Mouse (Mus musculus) midbrain, embryonic 13.5 days (tissue): ENCODE measurements around the gene Ppfibp1. TPM values are rescaled to one million over a fixed set of nuclear protein-coding genes. Genes with fewer than 3 reads are reported as not detected.
"Not testable (repeated sequence)": the region's sequence is repeated elsewhere in the genome, so short reads cannot be mapped to it uniquely, and the experiment has no call there.

Source experiments
- ATAC-seq: fragments of 200-750 bp; cut with Nextera tagmentation; 2 replicates; pipeline ENCODE4 v1.8.0; 2017; ENCODE audit warnings: mild to moderate bottlenecking, moderate TSS enrichment, moderate library complexity
- H3K27ac ChIP-seq: fragments of 300-500 bp; sonication (generic); 2 replicates; pipeline ENCODE4 v1.5.1; 2015; ENCODE audit warnings: inconsistent platforms, mild to moderate bottlenecking, moderate library complexity
- H3K27me3 ChIP-seq: fragments of 300-500 bp; sonication (generic); 2 replicates; pipeline ENCODE4 v1.6.1; 2015; ENCODE audit warnings: mild to moderate bottlenecking, inconsistent platforms
- H3K36me3 ChIP-seq: fragments of 300-500 bp; sonication (generic); 2 replicates; pipeline ENCODE4 v1.6.1; 2015; ENCODE audit warnings: mild to moderate bottlenecking, inconsistent platforms
- H3K4me1 ChIP-seq: fragments of 300-500 bp; sonication (generic); replicated peaks from 2 replicates; pipeline ENCODE4 v1.6.1; 2015; ENCODE audit warnings: inconsistent platforms
- H3K4me2 ChIP-seq: fragments of 300-500 bp; sonication (generic); replicated peaks from 2 replicates; pipeline ENCODE4 v1.6.1; 2015; ENCODE audit warnings: moderate library complexity, mild to moderate bottlenecking, inconsistent platforms
- H3K4me3 ChIP-seq: fragments of 300-500 bp; sonication (generic); replicated peaks from 2 replicates; pipeline ENCODE4 v1.5.1; 2015; ENCODE audit warnings: mild to moderate bottlenecking, inconsistent platforms
- H3K9ac ChIP-seq: fragments of 300-500 bp; sonication (generic); replicated peaks from 2 replicates; pipeline ENCODE4 v1.6.1; 2015; ENCODE audit warnings: mild to moderate bottlenecking, inconsistent platforms
- H3K9me3 ChIP-seq: fragments of 300-500 bp; sonication (generic); 2 replicates; pipeline ENCODE4 v1.6.1; 2016; ENCODE audit warnings: mild to moderate bottlenecking, inconsistent platforms
- WGBS: fragments of 180-500 bp; shearing (Covaris S2); methylation state at CpG from one replicate; pipeline ENCODE4 v1.1.7; 2015; 5-methylcytosine and 5-hydroxymethylcytosine counted together
- polyA plus RNA-seq: library from polyadenylated mRNA; unstranded; fragments of >200 nt; fragmentation: Nextera tagmentation; extraction: Ambion mirVana; gene quantifications from 2 replicates; pipeline ENCODE4 v1.2.1, GENCODE M21; 2015

The Ppfibp1 gene
- polyA plus RNA-seq, 1 experiment from 2014 or later, result 14.2 TPM

DNA sequence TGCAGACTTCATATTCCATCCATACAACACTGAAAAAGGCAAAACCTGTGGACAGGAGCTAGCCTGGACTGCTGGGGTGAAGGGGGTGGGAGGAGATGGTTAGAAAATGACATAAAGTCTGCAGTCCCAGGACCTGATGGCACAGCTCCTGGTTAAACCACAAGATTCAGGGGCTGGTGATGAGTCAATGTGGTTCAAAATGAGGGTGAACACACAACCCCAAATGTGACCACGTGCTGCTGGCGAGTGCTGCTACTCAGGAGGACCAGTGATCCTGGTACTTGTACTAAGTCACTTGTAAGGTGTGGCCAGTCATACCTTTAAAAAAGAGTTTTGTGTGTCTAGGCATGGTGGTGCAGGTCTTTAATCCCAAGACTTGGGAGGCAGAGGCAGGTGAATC is 25.1 kb upstream of the Ppfibp1 start:
- Histone ChIP-seq H3K4me2 (no peak overlapping the region), H3K4me1 (no peaks in the 10 kb centered on the region), H3K9me3 (no peaks in the 10 kb centered on the region), H3K4me3 (no peak overlapping the region), H3K9ac (no peak overlapping the region), H3K27me3 (no peaks in the 10 kb centered on the region), H3K36me3 (no peaks in the 10 kb centered on the region), H3K27ac (no peak overlapping the region)
- ATAC-seq, result no peak
- WGBS, result 94% methylated on average over 2 of the region's 2 CpGs

DNA sequence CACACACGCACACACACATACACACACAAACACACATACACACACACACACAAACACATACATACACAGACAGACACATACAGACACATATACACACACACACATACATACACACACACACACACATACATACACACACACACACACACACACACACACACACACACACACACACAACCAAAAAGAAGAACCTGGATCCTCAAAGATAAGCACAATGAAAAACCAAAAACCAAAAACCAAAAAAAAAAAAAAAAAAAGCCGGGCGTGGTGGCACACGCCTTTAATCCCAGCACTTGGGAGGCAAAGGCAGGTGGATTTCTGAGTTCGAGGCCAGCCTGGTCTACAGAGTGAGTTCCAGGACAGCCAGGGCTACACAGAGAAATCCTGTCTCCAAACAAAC is 23.9 kb upstream of the Ppfibp1 start:
- not testable (repeated sequence) for H3K9ac ChIP-seq, H3K4me1 ChIP-seq, H3K27ac ChIP-seq, H3K4me3 ChIP-seq, H3K27me3 ChIP-seq, ATAC-seq, H3K9me3 ChIP-seq, H3K36me3 ChIP-seq, H3K4me2 ChIP-seq
- 90% methylated on average over 4 of the region's 5 CpGs for WGBS

DNA sequence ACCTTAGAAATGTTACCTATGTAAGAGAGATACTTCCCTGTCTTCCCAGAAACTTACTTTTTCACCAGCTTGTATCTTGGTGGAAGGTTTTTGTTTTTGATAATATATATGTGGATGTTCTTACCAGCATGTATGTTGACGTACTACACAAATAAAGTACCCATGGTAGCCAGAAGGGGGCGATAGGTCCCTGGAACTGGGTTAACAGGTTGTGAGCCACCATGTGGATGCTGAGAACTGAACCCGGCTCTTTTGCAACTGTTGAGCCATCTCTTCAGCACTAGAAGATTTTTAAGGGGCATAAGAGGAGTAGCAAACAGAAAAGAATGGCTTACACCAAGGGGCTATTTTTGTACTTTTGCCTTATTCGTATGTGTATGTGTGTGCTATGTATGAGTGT is 22.6 kb upstream of the Ppfibp1 start:
- Histone ChIP-seq H3K9me3 (no peaks in the 10 kb centered on the region), H3K27ac (no peak overlapping the region), H3K9ac (no peak overlapping the region), H3K4me1 (no peaks in the 10 kb centered on the region), H3K27me3 (no peaks in the 10 kb centered on the region), H3K4me3 (no peak overlapping the region), H3K36me3 (no peaks in the 10 kb centered on the region), H3K4me2 (no peak overlapping the region)
- no peak for ATAC-seq
- WGBS, result 82% methylated on average over 4 of the region's 4 CpGs

DNA sequence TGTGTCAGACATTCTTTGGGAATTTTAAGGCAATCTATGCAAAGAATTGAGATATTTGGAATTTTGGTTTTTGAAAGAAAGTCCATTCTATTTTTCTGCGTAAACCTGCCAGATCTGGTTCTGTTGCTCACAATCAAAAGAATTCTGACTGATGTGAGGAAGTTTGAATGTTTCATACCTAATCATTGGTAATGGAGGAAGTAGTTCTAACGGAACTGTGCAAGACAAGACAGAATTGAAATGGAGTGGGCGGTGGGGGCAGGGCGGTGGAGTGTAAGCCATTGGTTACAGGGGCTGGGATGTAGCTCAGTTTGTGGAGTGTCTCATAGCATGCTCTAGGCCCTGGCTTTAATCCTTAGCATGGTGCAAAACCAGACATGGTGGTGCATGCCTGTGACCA is 16.3 kb upstream of the Ppfibp1 start:
- Histone ChIP-seq H3K4me3 (no peak overlapping the region), H3K27ac (no peak overlapping the region), H3K4me2 (no peak overlapping the region), H3K9ac (no peak overlapping the region), H3K4me1 (no peaks in the 10 kb centered on the region), H3K9me3 (no peaks in the 10 kb centered on the region), H3K27me3 (no peaks in the 10 kb centered on the region), H3K36me3 (no peaks in the 10 kb centered on the region)
- 93% methylated on average over 4 of the region's 4 CpGs for whole genome bisulfite sequencing
- ATAC-seq, result no peak

GRCm38 (mm10) chr6:146874415-146874814 is 13.9 kb upstream of the Ppfibp1 start:
- Histone ChIP-seq H3K4me1 (no peaks in the 10 kb centered on the region), H3K4me2 (no peak overlapping the region), H3K27ac (no peak overlapping the region), H3K36me3 (no peaks in the 10 kb centered on the region), H3K9ac (no peak overlapping the region), H3K9me3 (no peaks in the 10 kb centered on the region), H3K4me3 (no peak overlapping the region), H3K27me3 (no peaks in the 10 kb centered on the region)
- 71% methylated on average over 6 of the region's 6 CpGs for WGBS
- no peak for ATAC-seq

- Histone ChIP-seq H3K4me3 (no peak overlapping the region), H3K9ac (no peak overlapping the region), H3K27me3 (no peaks in the 10 kb centered on the region), H3K4me1 (no peaks in the 10 kb centered on the region), H3K4me2 (no peak overlapping the region), H3K9me3 (no peaks in the 10 kb centered on the region), H3K36me3 (no peaks in the 10 kb centered on the region), H3K27ac (no peak overlapping the region)
- 86% methylated on average over 2 of the region's 2 CpGs for WGBS
- no peak for ATAC-seq
Measured at GRCm38 (mm10) chr6:146876820-146877219, 11.5 kb upstream of the Ppfibp1 start.

DNA sequence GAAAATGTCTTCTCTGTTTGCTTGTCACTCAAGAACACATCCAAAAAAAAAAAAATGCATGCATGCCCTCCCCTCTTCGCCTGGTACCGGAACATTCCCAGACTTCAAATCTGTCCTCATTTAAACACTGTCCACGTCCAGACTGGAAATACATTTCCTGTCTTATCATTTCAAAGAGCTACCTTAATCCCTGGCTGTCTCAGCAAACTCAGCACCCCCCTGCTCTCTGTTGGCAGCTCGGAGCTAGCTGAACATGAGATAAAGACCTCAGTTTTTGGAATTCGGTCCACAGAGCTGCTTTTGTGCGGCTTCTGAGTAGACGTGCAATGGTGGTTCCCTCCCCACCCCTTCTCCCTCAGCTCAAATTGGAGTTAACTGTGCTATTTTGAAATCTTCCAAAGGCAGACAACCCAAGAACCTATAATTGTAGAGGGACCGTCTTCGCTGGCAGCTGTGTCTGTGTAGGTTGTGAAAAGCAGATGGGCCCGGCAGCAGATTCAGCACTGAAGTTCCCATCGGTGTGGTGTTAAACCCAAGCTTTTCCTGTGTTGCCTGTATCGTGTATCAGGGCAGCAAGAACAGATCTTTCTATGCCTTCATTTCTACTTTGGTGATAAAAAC is 10.8 kb upstream of the Ppfibp1 start:
- ATAC-seq, result no peak
- Histone ChIP-seq H3K9ac (no peak overlapping the region), H3K9me3 (no peaks in the 10 kb centered on the region), H3K36me3 (no peaks in the 10 kb centered on the region), H3K27ac (no peak overlapping the region), H3K4me2 (no peak overlapping the region), H3K4me3 (no peak overlapping the region), H3K4me1 (no peaks in the 10 kb centered on the region), H3K27me3 (no peaks in the 10 kb centered on the region)
- 89% methylated on average over 12 of the region's 12 CpGs for WGBS

DNA sequence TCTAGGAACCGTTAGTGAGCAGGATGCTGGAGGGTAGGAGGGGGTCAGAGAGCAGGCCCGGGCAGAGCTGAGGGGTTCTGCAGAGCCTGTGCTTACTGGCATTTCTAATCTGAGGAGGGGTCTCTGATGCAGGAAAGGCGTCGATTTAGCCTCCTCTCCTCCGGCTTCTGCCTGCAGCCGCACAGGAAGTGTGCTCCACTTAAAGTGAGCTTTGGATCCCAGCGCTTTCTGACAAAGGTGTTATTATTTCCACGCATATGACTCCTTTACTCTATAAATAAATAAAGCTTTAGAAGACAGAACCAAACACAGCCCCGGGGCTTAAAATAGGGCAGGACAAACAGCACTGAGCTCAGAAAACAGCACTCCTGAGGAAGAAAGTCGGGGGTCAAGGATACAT is 9.4 kb upstream of the Ppfibp1 start:
- no peak overlapping the region for H3K9ac ChIP-seq
- 48% methylated on average over 10 of the region's 10 CpGs for WGBS

GRCm38 (mm10) chr6:146879856-146880255 is 8.4 kb upstream of the Ppfibp1 start:
- ATAC-seq, result no peak
- 89% methylated on average over 9 of the region's 9 CpGs for WGBS
- Histone ChIP-seq H3K4me2 (no peak overlapping the region), H3K9ac (no peak overlapping the region), H3K36me3 (no peaks in the 10 kb centered on the region), H3K4me3 (no peak overlapping the region), H3K4me1 (no peaks in the 10 kb centered on the region), H3K9me3 (no peaks in the 10 kb centered on the region), H3K27ac (no peak overlapping the region), H3K27me3 (no peaks in the 10 kb centered on the region)

More for the DNA sequence above, 9.4 kb upstream of the Ppfibp1 start:
- Histone ChIP-seq H3K36me3 (no peaks in the 10 kb centered on the region), H3K4me2 (no peak overlapping the region), H3K4me3 (no peak overlapping the region), H3K27ac (no peak overlapping the region), H3K4me1 (no peaks in the 10 kb centered on the region), H3K9me3 (no peaks in the 10 kb centered on the region), H3K27me3 (no peaks in the 10 kb centered on the region)
- ATAC-seq, result no peak

GRCm38 (mm10) chr6:146880296-146880695 is 8.0 kb upstream of the Ppfibp1 start:
- Histone ChIP-seq H3K27me3 (no peaks in the 10 kb centered on the region), H3K36me3 (no peaks in the 10 kb centered on the region), H3K9ac (no peak overlapping the region), H3K27ac (no peak overlapping the region), H3K9me3 (no peaks in the 10 kb centered on the region), H3K4me3 (no peak overlapping the region), H3K4me2 (no peak overlapping the region), H3K4me1 (no peaks in the 10 kb centered on the region)
- 86% methylated on average over 4 of the region's 4 CpGs for WGBS
- ATAC-seq, result no peak

DNA sequence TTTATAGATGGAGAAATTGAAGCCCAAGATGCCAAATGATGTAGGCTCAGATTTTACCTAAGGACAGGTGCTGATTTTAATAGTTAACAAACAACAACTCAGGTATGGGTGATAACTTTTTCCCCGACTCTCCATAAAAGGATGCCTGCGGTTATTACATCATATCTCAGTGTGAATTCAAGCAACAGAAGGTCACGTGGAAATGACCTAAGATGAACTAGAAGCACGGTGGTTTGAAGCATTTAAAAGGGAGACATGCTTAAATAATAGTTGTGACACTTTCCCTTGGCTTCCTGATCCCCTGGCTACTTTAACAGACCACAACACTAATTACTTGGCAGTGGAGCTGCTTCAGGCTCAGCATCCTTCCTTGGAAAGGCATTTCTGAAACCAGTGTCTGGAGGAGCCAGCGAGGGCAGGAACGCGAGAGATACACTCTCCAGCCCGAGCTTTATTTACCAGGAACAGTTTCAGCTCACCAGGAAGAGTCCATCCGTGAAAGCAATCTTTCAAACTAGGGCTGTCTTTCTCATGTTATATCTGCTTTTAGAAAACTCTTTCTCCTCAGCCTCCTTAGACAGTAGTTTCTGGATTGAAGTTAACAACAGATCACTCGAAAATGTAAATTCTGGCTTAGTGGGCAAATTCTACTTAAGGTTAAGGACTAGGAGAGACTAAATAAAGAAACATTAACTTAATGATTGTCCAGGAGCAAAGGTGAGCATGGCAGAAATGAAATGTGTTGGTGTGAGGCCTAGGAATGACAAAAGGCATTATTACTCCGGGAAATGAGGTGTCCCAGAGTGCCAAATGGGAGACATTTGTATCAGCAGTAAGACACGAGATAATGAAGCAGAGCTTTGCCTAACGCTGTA is 6.2 kb upstream of the Ppfibp1 start:
- no peak overlapping the region for H3K4me2 ChIP-seq
- ATAC-seq, result no peak

GRCm38 (mm10) chr6:146883426-146883825 is 4.9 kb upstream of the Ppfibp1 start:
- Histone ChIP-seq H3K36me3 (no peaks in the 10 kb centered on the region), H3K27me3 (no peaks in the 10 kb centered on the region), H3K4me2 (no peak overlapping the region), H3K9ac (no peak overlapping the region), H3K9me3 (no peaks in the 10 kb centered on the region), H3K4me3 (no peak overlapping the region), H3K27ac (no peak overlapping the region), H3K4me1 (peaks cover 13% of the 10 kb centered on the region)
- ATAC-seq, result no peak
- WGBS, result 75% methylated on average over 2 of the region's 2 CpGs

More for the DNA sequence above, 6.2 kb upstream of the Ppfibp1 start:
- H3K9me3 ChIP-seq, result no peaks in the 10 kb centered on the region
- H3K4me1 ChIP-seq, result peaks cover 10% of the 10 kb centered on the region
- H3K4me3 ChIP-seq, result no peak overlapping the region
- WGBS, result 73% methylated on average over 13 of the region's 13 CpGs
- no peak overlapping the region for H3K9ac ChIP-seq
- no peaks in the 10 kb centered on the region for H3K27me3 ChIP-seq
- no peaks in the 10 kb centered on the region for H3K36me3 ChIP-seq
- H3K27ac ChIP-seq, result no peak overlapping the region
